Mouse (Mus musculus): ENCODE results near the gene Haspin.

DNA sequence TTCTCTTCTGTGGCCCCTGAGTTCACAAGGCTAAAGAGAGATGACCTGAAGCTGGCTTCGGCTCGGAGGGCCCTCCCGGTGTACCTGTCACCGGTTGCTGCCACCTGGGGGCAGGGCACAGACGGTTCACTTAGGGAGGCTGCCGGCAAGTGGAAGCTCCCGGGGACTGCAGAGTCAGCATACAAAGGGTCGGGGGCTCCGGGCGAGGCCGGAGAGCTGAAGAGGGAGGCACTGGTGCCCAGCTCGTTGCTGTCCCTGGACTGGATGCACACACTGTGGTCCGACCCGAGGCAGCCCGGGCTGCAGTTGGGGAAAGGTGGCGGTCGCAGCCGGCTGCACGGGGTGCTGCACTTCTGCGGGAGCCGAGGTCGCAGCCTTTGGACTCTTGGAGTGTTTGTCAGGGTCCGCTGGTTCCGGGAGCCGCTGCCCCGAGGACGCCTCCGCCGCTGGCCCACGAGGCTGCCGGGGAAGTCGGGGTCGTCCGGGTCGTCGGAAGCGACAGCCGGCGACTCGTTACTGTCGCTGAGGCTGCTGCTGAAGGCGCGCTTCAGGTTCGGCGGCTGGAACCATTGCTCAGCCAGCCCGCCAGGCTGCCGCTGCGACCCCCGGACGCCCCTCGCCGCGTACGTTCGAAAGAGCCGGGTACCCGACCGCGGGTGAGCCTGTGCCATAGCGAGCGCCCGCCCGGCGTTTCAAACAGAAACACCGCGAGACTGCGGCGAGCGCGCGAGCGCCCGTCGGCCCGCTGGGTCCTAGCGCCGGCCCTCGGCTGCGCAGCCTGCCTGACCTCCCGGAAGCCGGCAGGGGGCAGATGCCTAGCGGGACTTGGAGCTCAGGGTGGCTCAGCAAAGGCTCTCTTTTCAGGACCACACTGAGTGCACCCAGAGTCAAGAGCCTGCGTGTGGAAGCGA lies at the start of gene Haspin:
- TF ChIP-seq POLR2A (IDR thresholded peaks at IDR 0.05; ENCODE audit: insufficient read depth, low read depth, low read length) (no peak), CTCF (IDR thresholded peaks at IDR 0.05; ENCODE audit: insufficient read depth, low read depth, low read length) (peak; percentile 99)
